Mouse (Mus musculus) liver, embryonic 16.5 days (tissue): ENCODE results near the gene Morf4l1. TPM values are rescaled to one million over a fixed set of nuclear protein-coding genes. Genes with fewer than 3 reads are reported as not detected.
"Not testable (repeated sequence)": the region's sequence is repeated elsewhere in the genome, so short reads cannot be mapped to it uniquely, and the experiment has no call there.

Experiments used
- ATAC-seq: fragments of 200-750 bp; cut with Nextera tagmentation; 2 replicates; pipeline ENCODE4 v1.8.0; 2017; ENCODE audit warnings: low read depth, mild to moderate bottlenecking, moderate number of reproducible peaks, moderate library complexity
- H3K27ac ChIP-seq: fragments of 300-500 bp; sonication (generic); 2 replicates; pipeline ENCODE4 v1.5.1; 2014; ENCODE audit warnings: mild to moderate bottlenecking, low read length
- H3K27me3 ChIP-seq: fragments of 300-500 bp; sonication (generic); 2 replicates; pipeline ENCODE4 v1.6.1; 2014; ENCODE audit warnings: low read depth, low read length, mixed read lengths; ENCODE audit not compliant: control insufficient read depth, insufficient read depth
- H3K36me3 ChIP-seq: fragments of 300-500 bp; sonication (generic); 2 replicates; pipeline ENCODE4 v1.6.1; 2014; ENCODE audit warnings: mild to moderate bottlenecking; ENCODE audit not compliant: control insufficient read depth, insufficient read depth
- H3K4me1 ChIP-seq: fragments of 300-500 bp; sonication (generic); 2 replicates; pipeline ENCODE4 v1.6.1; 2014; ENCODE audit warnings: low read depth, low read length, mixed read lengths; ENCODE audit not compliant: control insufficient read depth
- H3K4me2 ChIP-seq: fragments of 300-500 bp; sonication (generic); 2 replicates; pipeline ENCODE4 v1.6.1; 2014; ENCODE audit warnings: low read depth, low read length, mixed read lengths
- H3K4me3 ChIP-seq: fragments of 300-500 bp; sonication (generic); 2 replicates; pipeline ENCODE4 v1.5.1; 2014; ENCODE audit warnings: low read depth, mild to moderate bottlenecking, low read length
- H3K9ac ChIP-seq: fragments of 300-500 bp; sonication (generic); 2 replicates; pipeline ENCODE4 v1.6.1; 2014; ENCODE audit warnings: low read depth, low read length
- H3K9me3 ChIP-seq: fragments of 300-500 bp; sonication (generic); replicated peaks from 2 replicates; pipeline ENCODE4 v1.6.1; 2016; ENCODE audit warnings: low read length; ENCODE audit not compliant: control insufficient read depth
- WGBS: fragments of 180-500 bp; shearing (Covaris S2); extraction: QIAGEN DNeasy Blood & Tissue Kit; methylation state at CpG from one replicate; pipeline ENCODE4 v1.1.7; 2014; ENCODE audit not compliant: insufficient replicate concordance; 5-methylcytosine and 5-hydroxymethylcytosine counted together
- polyA plus RNA-seq: library from polyadenylated mRNA; unstranded; fragments of >200 nt; fragmentation: Nextera tagmentation; extraction: Ambion mirVana; gene quantifications from 2 replicates; pipeline ENCODE4 v1.2.1, GENCODE M21; 2015

Gene Morf4l1
- polyA plus RNA-seq, 1 experiment from 2014 or later = 103 TPM

- Histone ChIP-seq H3K9me3 (no peaks in the 10 kb centered on the region), H3K4me3 (no peak overlapping the region), H3K27ac (no peak overlapping the region), H3K9ac (no peak overlapping the region), H3K36me3 (no peaks in the 10 kb centered on the region), H3K4me1 (no peaks in the 10 kb centered on the region), H3K4me2 (no peak overlapping the region), H3K27me3 (no peaks in the 10 kb centered on the region)
- ATAC-seq = no peak
- 58% methylated on average over 8 of the region's 8 CpGs for WGBS
Measured at GRCm38 (mm10) chr9:90076849-90077461, 37.6 kb downstream of the Morf4l1 start.

- 63% methylated on average over 5 of the region's 5 CpGs for WGBS
Measured at GRCm38 (mm10) chr9:90076131-90076530, 38.4 kb downstream of the Morf4l1 start.

GRCm38 (mm10) chr9:90075336-90075735, 39.2 kb downstream of the Morf4l1 start:
- Histone ChIP-seq H3K4me2 (no peak overlapping the region), H3K27me3 (no peaks in the 10 kb centered on the region), H3K4me3 (no peak overlapping the region), H3K36me3 (no peaks in the 10 kb centered on the region), H3K9ac (no peak overlapping the region), H3K27ac (no peak overlapping the region), H3K9me3 (no peaks in the 10 kb centered on the region), H3K4me1 (no peaks in the 10 kb centered on the region)
- no peak for ATAC-seq
- 14% methylated on average over 4 of the region's 4 CpGs for WGBS

More at GRCm38 (mm10) chr9:90076131-90076530, 38.4 kb downstream of the Morf4l1 start:
- H3K9me3 ChIP-seq = no peaks in the 10 kb centered on the region
- H3K36me3 ChIP-seq = no peaks in the 10 kb centered on the region
- H3K4me1 ChIP-seq = no peaks in the 10 kb centered on the region
- H3K27me3 ChIP-seq = no peaks in the 10 kb centered on the region
- H3K27ac ChIP-seq = no peak overlapping the region
- H3K4me2 ChIP-seq = no peak overlapping the region
- H3K9ac ChIP-seq = no peak overlapping the region
- H3K4me3 ChIP-seq = no peak overlapping the region
- ATAC-seq = no peak

- Histone ChIP-seq H3K4me1 (no peaks in the 10 kb centered on the region), H3K9ac (no peak overlapping the region), H3K9me3 (no peaks in the 10 kb centered on the region), H3K27me3 (no peaks in the 10 kb centered on the region), H3K27ac (no peak overlapping the region), H3K4me2 (no peak overlapping the region), H3K4me3 (no peak overlapping the region), H3K36me3 (no peaks in the 10 kb centered on the region)
- 66% methylated on average over 7 of the region's 7 CpGs for WGBS
- ATAC-seq = no peak
Measured at GRCm38 (mm10) chr9:90070174-90070573, 44.4 kb downstream of the Morf4l1 start.

- WGBS = 48% methylated on average over 7 of the region's 7 CpGs
- no peak overlapping the region for H3K27ac ChIP-seq
- H3K4me2 ChIP-seq = no peak overlapping the region
- H3K9ac ChIP-seq = no peak overlapping the region
- no peaks in the 10 kb centered on the region for H3K4me1 ChIP-seq
- no peaks in the 10 kb centered on the region for H3K9me3 ChIP-seq
- no peaks in the 10 kb centered on the region for H3K27me3 ChIP-seq
- ATAC-seq = no peak
- H3K36me3 ChIP-seq = no peaks in the 10 kb centered on the region
- H3K4me3 ChIP-seq = no peak overlapping the region
Measured at GRCm38 (mm10) chr9:90069485-90069884, 45.1 kb downstream of the Morf4l1 start.

GRCm38 (mm10) chr9:90068786-90069185, 45.8 kb downstream of the Morf4l1 start:
- Histone ChIP-seq H3K27me3 (no peaks in the 10 kb centered on the region), H3K4me3 (no peak overlapping the region), H3K9me3 (no peaks in the 10 kb centered on the region), H3K36me3 (no peaks in the 10 kb centered on the region), H3K4me1 (no peaks in the 10 kb centered on the region), H3K27ac (no peak overlapping the region), H3K4me2 (no peak overlapping the region), H3K9ac (no peak overlapping the region)
- ATAC-seq = no peak
- 66% methylated on average over 6 of the region's 6 CpGs for WGBS

- no peak for ATAC-seq
- WGBS = 21% methylated on average over 2 of the region's 2 CpGs
- no peak overlapping the region for H3K9ac ChIP-seq
Measured at GRCm38 (mm10) chr9:90067341-90067740, 47.2 kb downstream of the Morf4l1 start.

GRCm38 (mm10) chr9:90060932-90061331, 53.6 kb downstream of the Morf4l1 start:
- WGBS = 62% methylated on average over 5 of the region's 5 CpGs

More at GRCm38 (mm10) chr9:90067341-90067740, 47.2 kb downstream of the Morf4l1 start:
- no peak overlapping the region for H3K4me2 ChIP-seq
- no peaks in the 10 kb centered on the region for H3K9me3 ChIP-seq
- no peak overlapping the region for H3K27ac ChIP-seq
- no peaks in the 10 kb centered on the region for H3K4me1 ChIP-seq
- H3K4me3 ChIP-seq = no peak overlapping the region
- no peaks in the 10 kb centered on the region for H3K36me3 ChIP-seq
- H3K27me3 ChIP-seq = no peaks in the 10 kb centered on the region

GRCm38 (mm10) chr9:90060574-90060875, 54.0 kb downstream of the Morf4l1 start:
- WGBS = 62% methylated on average over 2 of the region's 2 CpGs
- H3K27me3 ChIP-seq = no peaks in the 10 kb centered on the region
- H3K9ac ChIP-seq = no peak overlapping the region
- H3K4me2 ChIP-seq = no peak overlapping the region
- no peaks in the 10 kb centered on the region for H3K36me3 ChIP-seq
- ATAC-seq = no peak
- no peaks in the 10 kb centered on the region for H3K4me1 ChIP-seq
- H3K27ac ChIP-seq = no peak overlapping the region; the same call in 1 of the 2 replicates
- H3K9me3 ChIP-seq = no peaks in the 10 kb centered on the region
- no peak overlapping the region for H3K4me3 ChIP-seq

More at GRCm38 (mm10) chr9:90060932-90061331, 53.6 kb downstream of the Morf4l1 start:
- H3K4me1 ChIP-seq, H3K9ac ChIP-seq, H3K27me3 ChIP-seq, H3K27ac ChIP-seq, H3K4me2 ChIP-seq, H3K36me3 ChIP-seq, H3K4me3 ChIP-seq, H3K9me3 ChIP-seq, ATAC-seq: not testable (repeated sequence)
